Mouse (Mus musculus): Measurements from ENCODE around the gene Tmod2. TPM values are rescaled to one million over a fixed set of nuclear protein-coding genes. Genes with fewer than 3 reads are reported as not detected.

Gene Tmod2
- polyA plus RNA-seq, 1 experiment, result not detected

GRCm38 (mm10) chr9:75532461-75532860, 78.7 kb downstream of the Tmod2 start:
- Histone ChIP-seq H3K4me1 (ENCODE audit: control insufficient read depth, insufficient read depth, low read length) (peaks cover 11% of the 10 kb centered on the region), H3K4me3 (ENCODE audit: insufficient read depth, low read length) (no peak overlapping the region), H3K27ac (ENCODE audit: insufficient read depth, low read depth, low read length) (no peak overlapping the region)
- TF ChIP-seq POLR2A (IDR thresholded peaks at IDR 0.05; ENCODE audit: borderline replicate concordance, low read depth, low read length), result no peak
- no peak for TF ChIP-seq CTCF (IDR thresholded peaks at IDR 0.05; ENCODE audit: low read depth, low read length)

- Histone ChIP-seq H3K27ac (ENCODE audit: insufficient read depth, low read depth, low read length) (no peak overlapping the region), H3K4me3 (ENCODE audit: insufficient read depth, low read length) (no peak overlapping the region), H3K4me1 (ENCODE audit: control insufficient read depth, insufficient read depth, low read length) (peaks cover 8% of the 10 kb centered on the region; the same call in 1 of the 2 replicates)
- no peak for TF ChIP-seq CTCF (IDR thresholded peaks at IDR 0.05; ENCODE audit: low read depth, low read length)
- no peak for TF ChIP-seq POLR2A (IDR thresholded peaks at IDR 0.05; ENCODE audit: borderline replicate concordance, low read depth, low read length)
These were observed 81.8 kb downstream of the Tmod2 start for GRCm38 (mm10) chr9:75529358-75529757.

- Histone ChIP-seq H3K27ac (ENCODE audit: insufficient read depth, low read depth, low read length) (no peak overlapping the region), H3K4me1 (ENCODE audit: control insufficient read depth, insufficient read depth, low read length) (peaks cover 8% of the 10 kb centered on the region; the same call in 1 of the 2 replicates), H3K4me3 (ENCODE audit: insufficient read depth, low read length) (no peak overlapping the region)
- TF ChIP-seq POLR2A (IDR thresholded peaks at IDR 0.05; ENCODE audit: borderline replicate concordance, low read depth, low read length) (no peak), CTCF (IDR thresholded peaks at IDR 0.05; ENCODE audit: low read depth, low read length) (no peak)
These were observed 83.0 kb downstream of the Tmod2 start for GRCm38 (mm10) chr9:75528096-75528495.

- no peak overlapping the region for H3K4me3 ChIP-seq (ENCODE audit: insufficient read depth, low read length)
- TF ChIP-seq POLR2A (IDR thresholded peaks at IDR 0.05; ENCODE audit: borderline replicate concordance, low read depth, low read length) (no peak), CTCF (IDR thresholded peaks at IDR 0.05; ENCODE audit: low read depth, low read length) (no peak)
- H3K27ac ChIP-seq (ENCODE audit: insufficient read depth, low read depth, low read length), result no peak overlapping the region
- H3K4me1 ChIP-seq (ENCODE audit: control insufficient read depth, insufficient read depth, low read length), result peaks cover 9% of the 10 kb centered on the region; the same call in 1 of the 2 replicates
These were observed 83.6 kb downstream of the Tmod2 start for GRCm38 (mm10) chr9:75527368-75528059.

GRCm38 (mm10) chr9:75523646-75524045, 87.5 kb downstream of the Tmod2 start:
- Histone ChIP-seq H3K4me3 (ENCODE audit: insufficient read depth, low read length) (no peak overlapping the region), H3K4me1 (ENCODE audit: control insufficient read depth, insufficient read depth, low read length) (0 out of 2 replicates have a peak, but pooled peaks cover 2% of the 10 kb centered on the region), H3K27ac (ENCODE audit: insufficient read depth, low read depth, low read length) (no peak overlapping the region)
- TF ChIP-seq CTCF (IDR thresholded peaks at IDR 0.05; ENCODE audit: low read depth, low read length), result no peak
- TF ChIP-seq POLR2A (IDR thresholded peaks at IDR 0.05; ENCODE audit: borderline replicate concordance, low read depth, low read length), result no peak

- TF ChIP-seq POLR2A (IDR thresholded peaks at IDR 0.05; ENCODE audit: borderline replicate concordance, low read depth, low read length) (no peak), CTCF (IDR thresholded peaks at IDR 0.05; ENCODE audit: low read depth, low read length) (no peak)
- Histone ChIP-seq H3K4me3 (ENCODE audit: insufficient read depth, low read length) (no peak overlapping the region), H3K27ac (ENCODE audit: insufficient read depth, low read depth, low read length) (no peak overlapping the region), H3K4me1 (ENCODE audit: control insufficient read depth, insufficient read depth, low read length) (0 out of 2 replicates have a peak, but pooled peaks cover 2% of the 10 kb centered on the region)
These were observed 88.9 kb downstream of the Tmod2 start for GRCm38 (mm10) chr9:75522217-75522616.

GRCm38 (mm10) chr9:75521788-75522187, 89.3 kb downstream of the Tmod2 start:
- Histone ChIP-seq H3K4me1 (ENCODE audit: control insufficient read depth, insufficient read depth, low read length) (0 out of 2 replicates have a peak, but pooled peaks cover 2% of the 10 kb centered on the region), H3K27ac (ENCODE audit: insufficient read depth, low read depth, low read length) (no peak overlapping the region), H3K4me3 (ENCODE audit: insufficient read depth, low read length) (no peak overlapping the region)
- no peak for TF ChIP-seq CTCF (IDR thresholded peaks at IDR 0.05; ENCODE audit: low read depth, low read length)
- TF ChIP-seq POLR2A (IDR thresholded peaks at IDR 0.05; ENCODE audit: borderline replicate concordance, low read depth, low read length), result no peak

- H3K4me3 ChIP-seq (ENCODE audit: insufficient read depth, low read length), result no peak overlapping the region
- 0 out of 2 replicates have a peak, but pooled peaks cover 2% of the 10 kb centered on the region for H3K4me1 ChIP-seq (ENCODE audit: control insufficient read depth, insufficient read depth, low read length)
- no peak overlapping the region for H3K27ac ChIP-seq (ENCODE audit: insufficient read depth, low read depth, low read length)
- TF ChIP-seq POLR2A (IDR thresholded peaks at IDR 0.05; ENCODE audit: borderline replicate concordance, low read depth, low read length), result no peak
- TF ChIP-seq CTCF (IDR thresholded peaks at IDR 0.05; ENCODE audit: low read depth, low read length), result no peak
These were observed 90.2 kb downstream of the Tmod2 start for GRCm38 (mm10) chr9:75520940-75521339.

GRCm38 (mm10) chr9:75517751-75518150, 93.4 kb downstream of the Tmod2 start:
- no peak overlapping the region for H3K4me3 ChIP-seq (ENCODE audit: insufficient read depth, low read length)
- H3K27ac ChIP-seq (ENCODE audit: insufficient read depth, low read depth, low read length), result no peak overlapping the region
- TF ChIP-seq CTCF (IDR thresholded peaks at IDR 0.05; ENCODE audit: low read depth, low read length) (no peak), POLR2A (IDR thresholded peaks at IDR 0.05; ENCODE audit: borderline replicate concordance, low read depth, low read length) (no peak)
- H3K4me1 ChIP-seq (ENCODE audit: control insufficient read depth, insufficient read depth, low read length), result 0 out of 2 replicates have a peak, but pooled peaks cover 2% of the 10 kb centered on the region

Other genes starting within 250 kb of the Tmod2 start
- 31.3 and 39.7 TPM in 2 replicates for gene Mapk6, start 201.3 kb downstream of the Tmod2 start, polyA plus RNA-seq (2012; ENCODE audit: insufficient read depth, insufficient read length, missing spikeins)
- 12.9 and 14.5 TPM in 2 replicates for gene Leo1, start 169.8 kb downstream of the Tmod2 start, polyA plus RNA-seq (2012; ENCODE audit: insufficient read depth, insufficient read length, missing spikeins)
- gene Tmod3, start 51.7 kb downstream of the Tmod2 start, polyA plus RNA-seq (2012; ENCODE audit: insufficient read depth, insufficient read length, missing spikeins), result 93.1 and 110 TPM in 2 replicates
- not detected in 2 replicates for gene Lysmd2, start 14.4 kb upstream of the Tmod2 start, polyA plus RNA-seq (2012; ENCODE audit: insufficient read depth, insufficient read length, missing spikeins)
- not detected in 2 replicates for gene Scg3, start 72.7 kb upstream of the Tmod2 start, polyA plus RNA-seq (2012; ENCODE audit: insufficient read depth, insufficient read length, missing spikeins)
- gene Bmp5, start 164.0 kb upstream of the Tmod2 start, polyA plus RNA-seq (2012; ENCODE audit: insufficient read depth, insufficient read length, missing spikeins), result not detected in 2 replicates

Data from bone marrow macrophage, adult 2 months (primary cell).